Mouse (Mus musculus) embryonic facial prominence, embryonic 11.5 days (tissue): ENCODE results near the gene Hspg2. TPM values are rescaled to one million over a fixed set of nuclear protein-coding genes. Genes with fewer than 3 reads are reported as not detected.

Source experiments
- ATAC-seq: fragments of 200-750 bp; cut with Nextera tagmentation; replicated peaks from 2 replicates; pipeline ENCODE4 v1.8.0; 2017; ENCODE audit warnings: low read depth; ENCODE audit not compliant: insufficient number of reproducible peaks, low FRiP score, low TSS enrichment
- DNase-seq: peaks from one replicate; pipeline ENCODE4 v3.0.0-alpha.2; 2015; ENCODE audit warnings: low spot score
- H3K27ac ChIP-seq: fragments of 300-500 bp; sonication (generic); replicated peaks from 2 replicates; pipeline ENCODE4 v1.5.1; 2014; ENCODE audit warnings: mild to moderate bottlenecking, low read depth, low read length, control low read depth
- H3K27me3 ChIP-seq: fragments of 300-500 bp; sonication (generic); 2 replicates; pipeline ENCODE4 v1.6.1; 2014; ENCODE audit warnings: mild to moderate bottlenecking, low read length, moderate library complexity, mixed read lengths; ENCODE audit not compliant: control insufficient read depth, insufficient read depth
- H3K36me3 ChIP-seq: fragments of 300-500 bp; sonication (generic); replicated peaks from 2 replicates; pipeline ENCODE4 v1.6.1; 2014; ENCODE audit warnings: low read depth, mild to moderate bottlenecking, low read length, moderate library complexity, mixed read lengths; ENCODE audit not compliant: control insufficient read depth, insufficient read depth
- H3K4me1 ChIP-seq: fragments of 300-500 bp; sonication (generic); 2 replicates; pipeline ENCODE4 v1.6.1; 2014; ENCODE audit warnings: low read length, mixed read lengths; ENCODE audit not compliant: control insufficient read depth, insufficient read depth
- H3K4me2 ChIP-seq: fragments of 300-500 bp; sonication (generic); 2 replicates; pipeline ENCODE4 v1.6.1; 2014; ENCODE audit warnings: low read depth, mild to moderate bottlenecking, control low read depth, low read length, moderate library complexity
- H3K4me3 ChIP-seq: fragments of 300-500 bp; sonication (generic); 2 replicates; pipeline ENCODE4 v1.5.1; 2014; ENCODE audit warnings: low read depth, low read length, control low read depth
- H3K9ac ChIP-seq: fragments of 300-500 bp; sonication (generic); replicated peaks from 2 replicates; pipeline ENCODE4 v1.6.1; 2014; ENCODE audit warnings: mild to moderate bottlenecking, control low read depth, low read length
- H3K9me3 ChIP-seq: fragments of 300-500 bp; sonication (generic); replicated peaks from 2 replicates; pipeline ENCODE4 v1.6.1; 2016; ENCODE audit warnings: mild to moderate bottlenecking, low read length, inconsistent platforms, mixed read lengths; ENCODE audit not compliant: control insufficient read depth
- WGBS: fragments of 180-500 bp; shearing (Covaris S2); extraction: QIAGEN DNeasy Blood & Tissue Kit; methylation state at CpG from one replicate; pipeline ENCODE4 v1.1.7; 2014; 5-methylcytosine and 5-hydroxymethylcytosine counted together
- polyA plus RNA-seq: library from polyadenylated mRNA; unstranded; fragments of >200 nt; fragmentation: Nextera tagmentation; extraction: Ambion mirVana; gene quantifications from 2 replicates; pipeline ENCODE4 v1.2.1, GENCODE M21; 2014

Gene Hspg2
- polyA plus RNA-seq, 1 experiment from 2014 or later: 14.4 TPM

DNA sequence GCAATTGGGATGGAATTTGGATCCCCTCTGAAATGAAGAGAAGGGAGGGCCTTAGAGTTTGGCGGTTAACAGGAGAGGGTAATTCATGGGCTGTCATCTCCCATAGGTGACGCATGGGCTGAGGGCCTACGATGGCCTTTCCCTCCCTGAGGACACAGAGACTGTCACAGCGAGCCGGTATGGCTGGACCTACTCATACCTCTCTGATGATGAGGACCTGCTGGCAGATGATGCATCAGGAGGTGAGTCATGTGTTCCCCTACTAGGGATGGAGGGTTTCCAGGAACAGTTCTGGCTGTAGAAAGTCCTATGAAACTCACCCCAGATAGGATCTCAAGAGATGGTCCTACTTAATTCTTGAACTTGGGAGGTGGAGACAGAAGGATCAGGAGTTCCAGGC is 32.4 kb downstream of the Hspg2 start:
- DNase-seq: no peak
- H3K9ac ChIP-seq: no peak overlapping the region
- no peaks in the 10 kb centered on the region for H3K9me3 ChIP-seq
- no peaks in the 10 kb centered on the region for H3K36me3 ChIP-seq
- H3K4me1 ChIP-seq: peaks cover 9% of the 10 kb centered on the region
- H3K4me2 ChIP-seq: no peak overlapping the region
- WGBS: 96% methylated on average over 5 of the region's 5 CpGs
- no peaks in the 10 kb centered on the region for H3K27me3 ChIP-seq
- H3K4me3 ChIP-seq: no peak overlapping the region
- no peak overlapping the region for H3K27ac ChIP-seq
- no peak for ATAC-seq

- ATAC-seq (no peak), DNase-seq (no peak)
- Histone ChIP-seq H3K27me3 (no peaks in the 10 kb centered on the region), H3K36me3 (no peaks in the 10 kb centered on the region), H3K4me2 (no peak overlapping the region), H3K9me3 (no peaks in the 10 kb centered on the region), H3K9ac (no peak overlapping the region), H3K27ac (no peak overlapping the region), H3K4me1 (peaks cover 9% of the 10 kb centered on the region), H3K4me3 (no peak overlapping the region)
- WGBS: 89% methylated on average over 10 of the region's 10 CpGs
Measured at GRCm38 (mm10) chr4:137502183-137502582, 33.6 kb downstream of the Hspg2 start.

DNA sequence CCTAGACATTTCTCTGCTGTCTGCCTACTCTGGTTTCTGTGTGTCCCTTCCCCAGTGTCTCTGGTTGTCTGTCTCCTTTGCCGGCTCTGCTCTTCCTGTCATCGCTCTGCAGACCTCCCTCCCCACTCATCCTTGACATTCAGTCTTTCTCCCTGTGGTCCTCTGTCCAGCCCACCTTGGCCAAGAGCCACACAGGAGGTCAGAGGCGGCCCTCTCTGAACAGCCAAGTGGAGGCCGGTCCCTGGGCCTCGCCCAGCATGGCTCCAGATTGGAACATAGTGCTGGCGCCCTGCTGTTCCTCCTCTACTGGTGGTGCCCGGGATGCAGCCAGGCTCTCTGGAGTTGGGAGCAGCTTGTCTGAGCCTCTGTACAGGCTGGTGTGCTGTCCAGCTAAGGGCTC is 34.2 kb downstream of the Hspg2 start:
- H3K4me3 ChIP-seq: no peak overlapping the region
- ATAC-seq (no peak), DNase-seq (no peak)
- no peak overlapping the region for H3K4me2 ChIP-seq
- H3K4me1 ChIP-seq: peaks cover 4% of the 10 kb centered on the region; the same call in 1 of the 2 replicates
- H3K9me3 ChIP-seq: no peaks in the 10 kb centered on the region
- H3K27ac ChIP-seq: no peak overlapping the region
- 81% methylated on average over 7 of the region's 7 CpGs for WGBS
- no peaks in the 10 kb centered on the region for H3K36me3 ChIP-seq
- H3K9ac ChIP-seq: no peak overlapping the region
- H3K27me3 ChIP-seq: no peaks in the 10 kb centered on the region

DNA sequence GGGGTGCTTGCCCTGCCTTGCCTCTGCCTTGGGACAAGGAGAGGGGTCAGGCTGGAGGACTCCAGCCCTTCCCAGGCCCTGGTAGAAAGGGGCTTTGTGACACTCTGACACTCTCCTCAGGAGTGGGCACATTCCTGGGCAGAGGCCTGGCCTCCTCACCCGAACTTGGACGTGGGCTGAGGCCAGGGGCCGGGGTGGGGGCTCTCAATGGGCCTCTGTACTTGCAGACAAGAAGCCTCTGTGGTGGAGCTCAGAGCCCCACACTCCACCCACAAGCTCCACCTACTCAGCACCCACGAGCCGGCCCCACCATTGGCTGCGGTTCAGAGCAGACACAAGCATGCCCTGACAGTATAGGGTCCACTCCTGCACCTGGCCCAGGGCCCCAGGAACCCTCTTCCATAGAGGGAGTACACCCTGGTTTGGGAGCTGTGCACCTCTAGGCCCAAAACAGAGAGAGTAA is 35.0 kb downstream of the Hspg2 start:
- H3K4me3 ChIP-seq: no peak overlapping the region
- no peaks in the 10 kb centered on the region for H3K36me3 ChIP-seq
- no peaks in the 10 kb centered on the region for H3K27me3 ChIP-seq
- no peaks in the 10 kb centered on the region for H3K4me1 ChIP-seq
- no peak overlapping the region for H3K27ac ChIP-seq
- H3K9me3 ChIP-seq: no peaks in the 10 kb centered on the region
- H3K9ac ChIP-seq: no peak overlapping the region
- no peak for ATAC-seq
- H3K4me2 ChIP-seq: no peak overlapping the region
- 77% methylated on average over 6 of the region's 6 CpGs for WGBS
- no peak for DNase-seq

GRCm38 (mm10) chr4:137506629-137507028 is 38.1 kb downstream of the Hspg2 start:
- no peak overlapping the region for H3K4me3 ChIP-seq
- no peaks in the 10 kb centered on the region for H3K4me1 ChIP-seq
- ATAC-seq: no peak
- no peak overlapping the region for H3K9ac ChIP-seq
- H3K27me3 ChIP-seq: no peaks in the 10 kb centered on the region
- H3K9me3 ChIP-seq: no peaks in the 10 kb centered on the region
- H3K4me2 ChIP-seq: no peak overlapping the region
- no peaks in the 10 kb centered on the region; the same call in 1 of the 2 replicates for H3K36me3 ChIP-seq
- H3K27ac ChIP-seq: no peak overlapping the region
- DNase-seq: no peak
- WGBS: 96% methylated on average over 10 of the region's 10 CpGs

- Histone ChIP-seq H3K27me3 (no peaks in the 10 kb centered on the region), H3K9ac (no peak overlapping the region), H3K36me3 (no peaks in the 10 kb centered on the region; the same call in 1 of the 2 replicates), H3K9me3 (no peaks in the 10 kb centered on the region), H3K27ac (no peak overlapping the region), H3K4me3 (no peak overlapping the region), H3K4me1 (no peaks in the 10 kb centered on the region), H3K4me2 (no peak overlapping the region)
- DNase-seq (no peak), ATAC-seq (no peak)
- WGBS: 87% methylated on average over 9 of the region's 9 CpGs
Measured at GRCm38 (mm10) chr4:137509528-137509927, 41.0 kb downstream of the Hspg2 start.

- H3K27me3 ChIP-seq: no peaks in the 10 kb centered on the region
- H3K4me3 ChIP-seq: no peak overlapping the region
- no peak overlapping the region for H3K27ac ChIP-seq
- no peak for ATAC-seq
- no peak overlapping the region for H3K4me2 ChIP-seq
- no peak for DNase-seq
- H3K4me1 ChIP-seq: no peaks in the 10 kb centered on the region
- 92% methylated on average over 15 of the region's 15 CpGs for WGBS
- no peaks in the 10 kb centered on the region for H3K9me3 ChIP-seq
- H3K9ac ChIP-seq: no peak overlapping the region
- no peaks in the 10 kb centered on the region; the same call in 1 of the 2 replicates for H3K36me3 ChIP-seq
Measured at GRCm38 (mm10) chr4:137510021-137510696, 41.6 kb downstream of the Hspg2 start.

GRCm38 (mm10) chr4:137512897-137513296 is 44.3 kb downstream of the Hspg2 start:
- Histone ChIP-seq H3K4me3 (no peak overlapping the region), H3K9ac (no peak overlapping the region), H3K4me1 (no peaks in the 10 kb centered on the region), H3K36me3 (peaks cover 3% of the 10 kb centered on the region), H3K27ac (no peak overlapping the region), H3K27me3 (no peaks in the 10 kb centered on the region), H3K9me3 (no peaks in the 10 kb centered on the region), H3K4me2 (no peak overlapping the region)
- no peak for DNase-seq
- ATAC-seq: no peak
- 88% methylated on average over 6 of the region's 6 CpGs for WGBS
